Mouse (Mus musculus) ES-E14 (cell line): ENCODE measurements around the gene Synrg. TPM values are rescaled to one million over a fixed set of nuclear protein-coding genes. Genes with fewer than 3 reads are reported as not detected.

Experiments used
- DNase-seq: peaks from one replicate; pipeline ENCODE4 v3.0.0-alpha.2; 2013; ENCODE audit warnings: low read depth, low spot score
- H3K27ac ChIP-seq: 2 replicates; pipeline ENCODE4 v1.5.1; 2012; ENCODE audit warnings: low read depth, mild to moderate bottlenecking, low read length, moderate library complexity, mixed read lengths; ENCODE audit not compliant: poor library complexity, insufficient read depth, severe bottlenecking
- H3K36me3 ChIP-seq: 2 replicates; pipeline ENCODE4 v1.6.1; 2012; ENCODE audit warnings: mild to moderate bottlenecking, low read length, moderate library complexity, mixed read lengths; ENCODE audit not compliant: control insufficient read depth, poor library complexity, insufficient read depth, severe bottlenecking
- H3K4me1 ChIP-seq, 2 experiments: fragments of 150-350 bp in 1 of 2; sonication (generic) in 1 of 2; 2 replicates each; pipeline ENCODE4 v1.6.1; 2012; ENCODE audit warnings: low read length in 2 of 2, mild to moderate bottlenecking in 1 of 2, mixed read lengths in 1 of 2; ENCODE audit not compliant: control insufficient read depth in 2 of 2, insufficient read depth in 2 of 2, poor library complexity in 1 of 2
- H3K4me3 ChIP-seq, 2 experiments: fragments of 150-350 bp in 1 of 2; sonication (generic) in 1 of 2; 2 replicates each; pipeline ENCODE4 v1.5.1; 2012; ENCODE audit warnings: low read length in 2 of 2, low read depth in 1 of 2, mild to moderate bottlenecking in 1 of 2, mixed read lengths in 1 of 2; ENCODE audit not compliant: insufficient read depth in 1 of 2, poor library complexity in 1 of 2, severe bottlenecking in 1 of 2
- H3K9ac ChIP-seq: 2 replicates; pipeline ENCODE4 v1.6.1; 2012; ENCODE audit warnings: low read depth, mild to moderate bottlenecking, low read length, mixed read lengths; ENCODE audit not compliant: poor library complexity, insufficient read depth, severe bottlenecking
- H3K9me3 ChIP-seq: fragments of 150-350 bp; sonication (generic); 2 replicates; pipeline ENCODE4 v1.6.1; 2012; ENCODE audit warnings: low read depth, mild to moderate bottlenecking, low read length; ENCODE audit not compliant: control insufficient read depth, insufficient read depth
- CHD2 ChIP-seq: IDR thresholded peaks from 2 replicates; pipeline ENCODE4 v1.6.1; 2014; ENCODE audit warnings: mild to moderate bottlenecking, low read depth, low read length, inconsistent platforms
- HCFC1 ChIP-seq: IDR thresholded peaks from 2 replicates; pipeline ENCODE4 v1.6.1; 2012; ENCODE audit warnings: low read length, inconsistent platforms, borderline replicate concordance; ENCODE audit not compliant: insufficient read depth
- MAFK ChIP-seq: IDR thresholded peaks from 2 replicates; pipeline ENCODE4 v1.6.1; 2014; ENCODE audit warnings: mild to moderate bottlenecking, low read depth, low read length, inconsistent platforms; ENCODE audit not compliant: insufficient read depth
- ZC3H11A ChIP-seq: IDR thresholded peaks from 2 replicates; pipeline ENCODE4 v1.6.1; 2012; ENCODE audit warnings: low read depth, mild to moderate bottlenecking, inconsistent platforms, low read length, borderline replicate concordance
- ZNF384 ChIP-seq: IDR thresholded peaks from 2 replicates; pipeline ENCODE4 v1.6.1; 2012; ENCODE audit warnings: low read depth, low read length, inconsistent platforms
- in situ Hi-C, 2 experiments: fragments of 600-800 bp; cut with MboI; formaldehyde crosslinking; loops; one replicate each; pipeline ENCODE4 v1.15.1; 2025; ENCODE audit warnings: low sequenced_read_pairs in 2 of 2, inconsistent platforms in 1 of 2; ENCODE audit not compliant: unreplicated experiment in 2 of 2
- total RNA-seq: library from RNA; depleted of rRNA; stranded (reverse); fragments of 300-350 nt; gene quantifications from 2 replicates; pipeline ENCODE4 v1.2.3, GENCODE M21; 2012

The Synrg gene
- total RNA-seq, 1 experiment = 10.8 TPM

DNA sequence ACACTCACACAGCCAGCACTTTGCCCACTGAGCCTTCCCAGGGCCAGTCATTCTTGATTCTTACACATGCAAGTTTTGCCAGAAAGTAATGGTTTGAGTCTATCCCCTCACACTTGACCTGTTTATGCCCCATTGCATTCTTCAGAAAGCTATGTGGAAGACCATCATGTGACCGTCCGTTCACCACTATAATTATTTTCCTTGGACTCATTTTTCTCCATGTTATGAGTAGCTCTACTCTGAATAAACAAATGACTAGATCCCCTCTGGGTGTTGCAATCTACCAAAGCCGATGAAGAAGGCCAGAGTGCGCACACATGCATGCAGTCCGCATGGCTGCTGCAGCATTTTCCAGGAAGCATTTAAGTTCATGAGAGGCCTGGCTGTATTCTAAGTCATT lies 63.0 kb downstream of the Synrg start:
- H3K9me3 ChIP-seq = no peaks in the 10 kb centered on the region
- no peak overlapping the region for H3K4me3 ChIP-seq
- H3K27ac ChIP-seq = no peak overlapping the region
- in situ Hi-C loops = no loop called here
- no peak overlapping the region for H3K9ac ChIP-seq
- no peaks in the 10 kb centered on the region for H3K4me1 ChIP-seq
- peaks cover 3% of the 10 kb centered on the region; the same call in 1 of the 2 replicates for H3K36me3 ChIP-seq
- DNase-seq = no peak
- no peak for TF ChIP-seq ZC3H11A
- no peak for TF ChIP-seq ZNF384
- TF ChIP-seq HCFC1 = no peak
- no peak for TF ChIP-seq CHD2
- TF ChIP-seq MAFK = no peak

DNA sequence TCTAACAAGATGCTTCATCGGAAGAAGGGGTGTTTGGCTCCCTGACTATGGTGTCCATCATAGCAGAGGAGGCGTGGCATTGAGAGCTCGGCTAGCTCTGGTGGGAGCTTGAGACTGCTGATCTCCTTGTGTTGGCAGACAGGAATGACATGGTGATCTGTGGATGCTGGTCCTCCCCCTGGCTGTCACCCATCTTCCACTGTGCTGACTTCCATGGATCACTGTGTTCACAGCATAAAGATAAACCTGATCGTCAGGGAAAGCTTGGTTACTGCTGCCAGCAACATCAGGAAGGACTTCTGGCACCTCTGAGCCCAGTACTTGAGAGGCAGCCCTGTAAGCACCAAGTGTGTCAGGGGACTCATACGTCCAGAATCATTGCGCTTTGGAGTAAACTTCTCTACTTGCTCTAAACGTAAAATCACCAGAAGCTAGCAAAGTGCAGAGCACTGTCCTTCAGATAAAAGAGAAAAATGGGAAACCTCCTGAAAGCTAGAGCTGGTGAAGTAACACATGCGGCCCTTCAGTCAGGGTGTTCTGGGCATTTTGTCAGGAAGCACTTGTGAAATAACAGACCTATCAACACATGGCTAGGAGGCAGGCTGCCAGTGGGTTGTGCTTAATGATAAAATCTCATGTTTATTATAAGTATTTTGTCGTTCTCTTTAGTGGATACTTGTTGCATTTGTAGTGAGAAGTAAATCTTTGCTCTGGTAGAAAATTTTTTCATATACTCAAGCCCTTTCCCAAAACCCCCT lies 64.2 kb downstream of the Synrg start:
- Histone ChIP-seq H3K27ac (no peak overlapping the region), H3K4me3 (no peak overlapping the region), H3K9me3 (no peaks in the 10 kb centered on the region), H3K9ac (no peak overlapping the region), H3K4me1 (no peaks in the 10 kb centered on the region), H3K36me3 (peaks cover 2% of the 10 kb centered on the region; the same call in 1 of the 2 replicates)
- in situ Hi-C loops = no loop called here
- DNase-seq = no peak
- TF ChIP-seq MAFK (no peak), CHD2 (no peak), HCFC1 (no peak), ZNF384 (no peak), ZC3H11A (no peak)

GRCm38 (mm10) chr11:84031971-84032370 lies 67.7 kb downstream of the Synrg start:
- in situ Hi-C loops = no loop called here
- Histone ChIP-seq H3K9me3 (no peaks in the 10 kb centered on the region), H3K9ac (no peak overlapping the region), H3K36me3 (peaks cover 1% of the 10 kb centered on the region; the same call in 1 of the 2 replicates), H3K4me3 (no peak overlapping the region), H3K4me1 (no peaks in the 10 kb centered on the region), H3K27ac (no peak overlapping the region)
- peak; percentile 42 for DNase-seq
- no peak for TF ChIP-seq MAFK
- peak; percentile 59; the same call in 1 of the 2 replicates for TF ChIP-seq ZC3H11A
- no peak for TF ChIP-seq CHD2
- peak; percentile 56; the same call in 1 of the 2 replicates for TF ChIP-seq ZNF384

DNA sequence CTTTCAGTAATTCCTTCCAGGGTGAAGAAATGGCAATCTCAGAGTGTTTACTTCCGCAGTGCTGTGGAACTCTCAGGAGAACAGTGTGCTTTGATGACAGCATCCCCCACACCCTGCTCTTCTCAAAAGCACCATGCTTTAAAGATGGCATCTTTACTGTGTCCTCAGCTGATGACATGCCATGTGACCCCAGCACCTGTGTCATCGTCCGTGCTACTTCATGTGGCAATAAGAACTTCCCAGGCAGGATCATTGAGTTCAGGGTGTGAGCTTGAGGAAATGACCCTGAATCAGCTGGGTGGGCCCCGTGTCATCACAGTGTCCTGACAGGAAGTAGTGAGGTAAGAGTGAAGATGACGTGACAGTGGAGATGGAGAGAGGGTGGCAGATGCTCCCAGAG lies 68.3 kb downstream of the Synrg start:
- Histone ChIP-seq H3K4me3 (no peak overlapping the region), H3K9me3 (no peaks in the 10 kb centered on the region), H3K9ac (no peak overlapping the region), H3K27ac (no peak overlapping the region), H3K4me1 (no peaks in the 10 kb centered on the region), H3K36me3 (no peaks in the 10 kb centered on the region; the same call in 1 of the 2 replicates)
- TF ChIP-seq CHD2 (no peak), ZC3H11A (no peak), ZNF384 (no peak), MAFK (no peak), HCFC1 (no peak)
- no peak for DNase-seq
- in situ Hi-C loops = no loop called here

DNA sequence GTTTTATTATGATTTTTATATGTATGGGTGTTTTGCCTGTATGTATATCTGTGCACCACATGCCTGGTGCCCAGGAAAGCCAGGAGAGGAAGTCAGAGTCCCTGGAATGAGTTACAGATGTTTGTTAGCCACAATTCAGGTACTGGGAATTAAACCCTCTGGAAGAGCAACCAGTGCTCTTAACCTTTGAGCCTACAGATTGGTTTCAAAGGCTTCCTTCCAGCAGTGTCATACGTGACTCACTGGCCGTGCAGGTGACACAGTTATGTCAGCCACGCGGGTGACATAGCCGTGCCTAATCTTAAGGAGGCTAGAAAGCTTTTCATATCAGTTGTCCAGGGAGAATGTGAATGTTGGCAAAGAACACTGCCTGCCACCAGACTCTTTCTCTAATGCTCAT lies 69.4 kb downstream of the Synrg start:
- no peak overlapping the region for H3K4me3 ChIP-seq
- H3K9ac ChIP-seq = no peak overlapping the region
- TF ChIP-seq ZC3H11A (no peak), HCFC1 (no peak), ZNF384 (no peak), CHD2 (no peak)
- DNase-seq = no peak
- peaks cover 0 to 3% of the 10 kb centered on the region in 2 experiments; a peak in 1 of 4 replicates for H3K4me1 ChIP-seq
- no peaks in the 10 kb centered on the region for H3K9me3 ChIP-seq
- H3K36me3 ChIP-seq = no peaks in the 10 kb centered on the region; the same call in 1 of the 2 replicates
- in situ Hi-C loops = no loop called here
- no peak overlapping the region for H3K27ac ChIP-seq
